Mouse (Mus musculus): ENCODE results near the gene Tanc2.

- TF ChIP-seq CTCF (IDR thresholded peaks at IDR 0.05; ENCODE audit: low read depth), result no peak
- no peak for TF ChIP-seq EP300 (IDR thresholded peaks at IDR 0.05; ENCODE audit: low read depth)
These were observed 341.6 kb downstream of the Tanc2 start for GRCm38 (mm10) chr11:105931380-105931779.

Measured in liver, embryonic 14.5 days (tissue).